Mouse (Mus musculus) neural tube, embryonic 10.5 days (tissue): ENCODE data around the gene Zfp553.

Experiments
- DNase-seq: peaks from one replicate; pipeline ENCODE4 v3.0.0-alpha.2; 2017; ENCODE audit warnings: low spot score; ENCODE audit errors: extremely low spot score

Zfp553 gene

DNA sequence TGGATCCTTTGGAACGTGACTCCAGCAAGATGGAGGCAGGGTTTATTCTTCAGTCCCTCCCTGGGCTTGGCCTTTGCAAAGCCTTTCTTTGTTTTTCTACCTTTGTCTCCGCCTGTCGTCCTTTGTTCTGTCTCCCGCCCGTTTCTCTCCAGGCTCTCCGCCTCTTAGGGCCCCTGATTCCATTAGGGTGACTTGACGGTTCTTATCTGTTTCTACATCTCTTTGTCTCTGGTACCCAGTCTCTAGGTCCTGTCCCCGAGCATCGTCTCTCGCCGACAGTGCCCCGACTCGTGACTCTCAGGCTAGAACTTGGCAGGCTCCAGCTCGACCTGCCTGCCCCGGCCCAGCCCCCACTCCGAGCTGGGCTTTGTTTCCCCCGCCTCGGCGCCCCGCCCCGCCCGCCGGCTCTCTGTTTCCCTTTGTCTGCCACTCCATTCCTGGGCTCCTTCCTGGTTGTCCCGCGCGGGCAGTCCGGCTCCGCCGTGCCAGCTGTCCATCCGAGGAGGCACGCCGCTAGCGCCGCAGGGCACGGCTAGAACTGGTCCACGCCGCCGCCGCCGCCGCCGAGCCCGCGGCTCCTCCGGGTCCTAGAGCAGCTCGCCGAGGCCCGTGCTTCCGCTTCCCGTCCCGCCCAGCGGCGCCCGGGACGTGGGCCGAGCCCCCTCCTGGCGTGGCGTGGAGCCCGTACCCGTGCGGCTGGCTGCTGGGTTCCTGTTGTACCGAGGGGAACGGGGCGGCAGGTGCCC is at the start of gene Zfp553, which contains the start of gene Sept1:
TSS of gene Zfp553 (plus strand) at position 440 of the 746 bp plus-strand sequence.
TSS of gene Sept1 (minus strand) at position 509 of the 746 bp plus-strand sequence.
- peak; percentile 95 for DNase-seq

GRCm38 (mm10) chr7:127183345-127183744 is 49.5 kb upstream of the Zfp553 start:
- no peak for DNase-seq

- no peak for DNase-seq
Observed at GRCm38 (mm10) chr7:127183828-127184227, 49.0 kb upstream of the Zfp553 start.

DNA sequence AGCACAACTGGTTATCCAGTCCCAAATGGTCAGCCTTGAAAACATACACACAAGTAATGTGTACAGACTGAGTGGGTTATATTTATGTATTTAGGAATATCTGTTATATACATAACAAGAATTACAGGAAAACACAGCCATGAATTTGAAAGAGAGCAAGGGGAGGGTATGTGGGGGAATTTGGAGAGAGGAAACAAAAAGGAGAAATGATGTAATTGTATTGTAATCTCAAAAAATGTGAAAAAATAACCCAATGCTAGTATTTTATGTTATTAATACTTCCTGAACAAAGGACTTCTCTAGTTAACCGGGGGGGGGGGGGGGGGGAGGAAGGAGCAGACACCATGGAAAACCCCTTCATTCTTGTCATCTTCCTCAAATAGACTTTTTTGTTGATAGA is 48.1 kb upstream of the Zfp553 start:
- no peak for DNase-seq

DNA sequence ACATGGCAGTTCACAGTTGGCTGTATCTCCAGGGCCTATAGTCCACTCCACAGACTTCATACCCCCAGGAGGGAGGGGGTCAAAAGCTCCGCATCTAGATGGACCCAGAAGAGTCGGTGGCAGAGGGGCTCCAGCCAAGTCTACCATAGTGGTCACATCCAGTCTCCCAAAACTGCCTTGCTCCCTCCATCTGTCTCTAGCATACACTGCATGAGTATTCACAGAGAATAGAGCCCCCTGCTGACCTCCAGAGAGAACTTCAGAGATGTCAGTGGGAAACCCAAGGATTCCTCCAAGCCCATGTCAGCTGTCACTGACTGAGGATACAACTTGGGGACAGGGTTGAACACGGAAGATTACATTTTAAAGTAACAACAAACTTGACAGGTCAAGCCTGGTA is 47.3 kb upstream of the Zfp553 start:
- no peak for DNase-seq

- DNase-seq = no peak
Observed at GRCm38 (mm10) chr7:127187351-127187750, 45.5 kb upstream of the Zfp553 start.

GRCm38 (mm10) chr7:127188305-127189276 is 44.3 kb upstream of the Zfp553 start:
- no peak for DNase-seq

- no peak for DNase-seq
Observed at GRCm38 (mm10) chr7:127190672-127191071, 42.2 kb upstream of the Zfp553 start.

DNA sequence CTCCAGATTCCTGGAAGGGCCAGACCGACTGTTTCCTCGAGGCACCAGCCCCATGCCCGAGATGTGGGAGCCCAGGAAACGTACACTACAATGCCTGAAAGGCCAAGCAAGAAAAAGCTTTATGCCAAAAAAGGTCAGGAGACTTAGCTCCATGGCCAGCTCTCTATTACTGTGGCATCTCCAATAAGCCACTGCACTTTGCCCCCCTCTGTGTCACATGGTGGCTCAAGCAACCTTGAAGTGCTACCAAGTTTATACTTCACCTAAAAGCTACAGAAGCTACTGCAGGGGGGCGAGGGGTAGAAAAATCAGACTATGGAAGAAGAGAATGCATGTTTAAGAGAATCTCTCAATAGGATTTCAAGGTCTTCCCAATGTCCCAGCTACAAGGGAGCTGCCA is 39.9 kb upstream of the Zfp553 start:
- no peak for DNase-seq

- no peak for DNase-seq
Observed at GRCm38 (mm10) chr7:127194011-127194632, 38.7 kb upstream of the Zfp553 start.

GRCm38 (mm10) chr7:127194633-127195029 is 38.2 kb upstream of the Zfp553 start:
- DNase-seq = no peak

GRCm38 (mm10) chr7:127195544-127196295 is 37.1 kb upstream of the Zfp553 start, which contains the start of gene Cd2bp2:
TSS of gene Cd2bp2 (minus strand) at chr7:127196050.
- DNase-seq = peak; percentile 96

GRCm38 (mm10) chr7:127196484-127196883 is 36.4 kb upstream of the Zfp553 start:
- DNase-seq = peak; percentile 29

GRCm38 (mm10) chr7:127206606-127207005 is 26.3 kb upstream of the Zfp553 start:
- DNase-seq = no peak

DNA sequence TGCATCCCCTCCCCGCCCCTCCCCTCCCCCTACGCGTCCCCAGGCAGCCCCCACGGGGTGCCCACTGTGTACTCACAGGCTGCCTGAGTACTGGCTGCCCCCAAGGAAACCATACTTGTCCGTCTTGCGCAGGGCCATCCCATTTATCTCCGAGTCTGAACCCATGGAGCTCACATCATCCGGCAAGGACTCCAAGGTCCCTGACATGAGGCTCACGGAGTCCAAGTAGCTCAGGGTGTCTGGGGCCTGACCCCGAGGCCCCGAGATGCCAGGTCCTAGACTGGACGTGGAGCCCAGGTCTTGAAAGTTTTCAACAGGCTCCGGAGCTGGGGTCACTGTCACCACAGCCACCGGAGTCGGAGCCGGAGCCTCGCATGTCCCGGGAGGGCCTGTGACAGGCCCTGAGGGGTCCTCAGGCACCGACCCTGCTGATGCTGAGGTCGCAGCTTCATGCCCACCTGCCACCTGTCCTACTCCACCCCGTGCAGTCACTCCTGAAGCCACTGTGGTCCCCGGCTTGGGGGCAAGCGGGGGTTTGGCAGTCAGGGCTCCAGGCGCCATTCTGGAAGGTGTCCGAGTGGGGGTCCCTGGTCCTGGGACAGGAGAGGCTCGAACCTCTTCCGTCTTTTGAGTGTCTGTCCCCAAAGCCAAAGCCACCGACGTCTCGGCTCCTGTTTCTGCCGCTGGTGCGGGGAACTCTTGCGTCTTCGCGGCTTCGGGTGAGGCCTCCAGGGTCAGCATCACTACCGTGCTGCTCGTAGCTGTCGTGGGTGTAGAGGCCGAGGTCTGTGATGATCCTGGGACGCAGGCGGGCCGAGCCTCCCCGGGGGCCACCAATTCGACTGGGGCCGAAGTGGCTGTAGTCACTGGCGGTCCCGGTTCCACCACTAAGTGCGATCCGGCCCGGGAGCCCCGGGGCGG is 25.2 kb upstream of the Zfp553 start:
- peak; percentile 65 for DNase-seq

- no peak for DNase-seq
Observed at GRCm38 (mm10) chr7:127208295-127208552, 24.6 kb upstream of the Zfp553 start, which contains the start of gene Tbc1d10b. TSS of gene Tbc1d10b (minus strand) at chr7:127208468.

DNA sequence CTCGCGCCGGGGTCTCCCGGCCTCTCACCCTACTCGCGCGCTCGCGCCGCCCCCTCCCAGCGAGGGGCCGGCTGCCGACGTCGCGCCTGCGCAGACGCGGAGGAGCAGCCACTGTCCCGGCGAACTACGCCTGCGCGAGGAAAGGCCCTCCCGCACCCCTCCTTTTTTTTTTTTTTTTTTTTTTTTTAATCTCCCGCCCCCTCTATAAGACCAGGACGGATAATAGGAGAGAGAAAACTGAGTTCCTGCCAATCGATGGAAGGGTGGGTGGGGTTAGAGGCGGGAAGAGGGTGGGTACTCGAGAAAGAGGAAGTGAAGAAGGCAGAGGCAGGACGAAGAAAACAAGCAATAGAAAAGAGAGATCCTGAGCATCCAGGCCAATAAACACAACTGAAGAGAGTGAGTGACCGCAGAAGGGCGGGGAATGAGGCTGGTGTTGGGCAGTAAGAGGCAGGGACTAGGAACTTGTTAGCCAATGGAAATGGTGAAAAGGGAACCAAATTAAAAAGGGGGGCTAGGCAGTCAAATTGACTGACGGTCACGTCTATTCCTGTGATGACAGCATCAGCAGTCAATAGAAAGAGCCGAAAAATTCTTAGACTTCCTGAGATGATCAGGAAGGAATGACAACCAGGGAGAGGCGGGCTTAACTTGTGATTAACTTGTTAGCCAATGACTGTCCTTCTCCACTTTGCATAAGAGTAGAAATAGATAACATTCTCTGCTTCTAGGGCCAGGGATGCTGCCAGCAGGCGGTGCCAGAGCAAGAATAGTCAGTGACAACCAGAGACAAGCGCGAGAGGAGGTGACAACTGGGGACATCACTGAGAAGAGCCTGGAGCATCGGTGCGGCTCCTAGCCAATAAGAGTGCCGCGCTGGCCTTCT is 24.1 kb upstream of the Zfp553 start, which contains the start of gene Mylpf:
TSS of gene Mylpf (plus strand) at position 338 of the 886 bp plus-strand sequence.
- DNase-seq = peak; percentile 95

DNA sequence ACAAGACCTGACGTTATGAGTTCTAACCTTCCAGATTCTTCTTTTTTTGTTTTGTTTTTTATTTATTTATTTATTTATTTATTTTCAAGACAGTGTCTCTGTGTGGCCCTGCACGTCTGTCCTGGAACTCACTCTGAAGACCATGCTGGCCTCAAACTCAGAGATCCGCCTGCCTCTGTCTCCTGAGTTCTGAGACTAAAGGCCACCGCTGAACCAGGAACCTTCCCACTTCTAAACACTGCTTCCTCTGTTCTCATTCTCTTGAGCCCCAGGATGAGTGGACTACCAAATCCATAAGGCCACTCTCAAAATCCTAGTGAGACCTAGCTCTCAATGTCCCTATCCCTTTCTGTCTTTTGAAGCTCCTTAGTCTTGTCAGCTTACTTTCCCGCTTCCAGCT is 23.0 kb upstream of the Zfp553 start:
- DNase-seq = no peak

- no peak for DNase-seq
Observed at GRCm38 (mm10) chr7:127210266-127210665, 22.6 kb upstream of the Zfp553 start.
